20 mouse cellular contexts compared by ENCODE assay signal in the genomic region with DNA sequence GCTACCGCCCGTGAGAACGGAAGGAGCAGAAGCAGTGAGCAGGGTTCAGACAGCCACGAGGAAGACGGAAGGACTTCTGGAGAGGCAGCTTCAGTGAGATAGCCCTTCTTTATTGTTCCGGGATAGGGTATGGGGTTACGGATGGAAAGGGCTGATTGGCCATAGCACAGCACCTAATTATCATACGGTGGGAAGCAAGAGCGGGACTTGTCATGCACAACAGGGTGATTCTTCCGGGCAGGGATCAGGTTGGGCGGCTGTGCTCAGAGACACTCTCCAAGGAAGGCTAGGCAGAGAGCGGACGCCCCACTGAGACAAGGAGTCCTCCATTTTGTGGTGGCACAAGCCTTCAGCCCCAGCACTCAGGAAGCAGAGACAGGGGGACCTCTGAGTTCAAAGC.
"Had no signal": no experiment of that assay in that cellular context is flagged by ENCODE, and none has a peak within 500 bp of the region (broad histone marks: within the 10 kb centered on the region; RNA-seq: fewer than 3 reads in every experiment).

No protein-coding gene starts in this region.

- H3K27me3 ChIP-seq: midbrain, embryonic 12.5 days; neural tube, embryonic 13.5 days; neural tube, embryonic 15.5 days; stomach, embryonic 15.5 days had no signal

- H3K27ac ChIP-seq: midbrain, embryonic 10.5 days; midbrain, embryonic 12.5 days; neural tube, embryonic 13.5 days; neural tube, embryonic 15.5 days; stomach, embryonic 15.5 days; stomach, postnatal 0 days had no signal

- H3K4me3 ChIP-seq: midbrain, embryonic 10.5 days; midbrain, embryonic 12.5 days; myocyte; neural tube, embryonic 13.5 days; neural tube, embryonic 15.5 days; stomach, embryonic 15.5 days had no signal

- H3K4me1 ChIP-seq: midbrain, embryonic 10.5 days; midbrain, embryonic 12.5 days; neural tube, embryonic 13.5 days; neural tube, embryonic 15.5 days; stomach, embryonic 15.5 days had no signal

- DNase-seq: lung, adult 18-20 months; lung, embryonic 14.5 days; lung, postnatal 10 days; lung, postnatal 4 days; midbrain, embryonic 14.5 days; retina, postnatal 1 day; right cerebral cortex, adult 18-20 months; right cerebral cortex, postnatal 25 days; right cerebral cortex, postnatal 4 days; spleen, adult 18-20 months; thymus, adult 2 months; thymus, postnatal 25 days; thymus, postnatal 4 days had no signal

- H3K36me3 ChIP-seq: midbrain, embryonic 10.5 days; midbrain, embryonic 12.5 days; neural tube, embryonic 13.5 days; neural tube, embryonic 15.5 days; stomach, embryonic 15.5 days had no signal
